Mouse (Mus musculus) ES-Bruce4 (cell line): ENCODE measurements around the gene Notum.

Experiments used
- CTCF ChIP-seq: IDR thresholded peaks from one replicate; pipeline ENCODE4 v1.8.1; 2011; ENCODE audit warnings: low read depth, low read length
- EP300 ChIP-seq: IDR thresholded peaks from 2 replicates; pipeline ENCODE4 v1.6.1; 2011; ENCODE audit warnings: low read depth, low read length; ENCODE audit not compliant: insufficient read depth

GRCm38 (mm10) chr11:120623961-120624679 lies 36.9 kb downstream of the Notum start:
- TF ChIP-seq CTCF (peak; percentile 83), EP300 (no peak)
